Mouse (Mus musculus): ENCODE results near the gene Vmn2r124.
"Not testable (repeated sequence)": the region's sequence is repeated elsewhere in the genome, so short reads cannot be mapped to it uniquely, and the experiment has no call there.

Gene Vmn2r124

GRCm38 (mm10) chr17:18049124-18049523 is at the start of gene Vmn2r124:
Gene Vmn2r124, plus strand, starts transcription at chr17:18049424.
- DNase-seq: no peak

- DNase-seq: no peak
Observed at GRCm38 (mm10) chr17:18004752-18005151, 44.5 kb upstream of the Vmn2r124 start.

- no peak for DNase-seq
Observed at GRCm38 (mm10) chr17:18021433-18021832, 27.8 kb upstream of the Vmn2r124 start, which contains the start of gene Fpr-rs4. Gene Fpr-rs4, plus strand, starts transcription at chr17:18021733.

GRCm38 (mm10) chr17:18084716-18085115 is 35.5 kb downstream of the Vmn2r124 start, which contains the start of gene Vmn2r91:
Gene Vmn2r91, plus strand, starts transcription at chr17:18085016.
- not testable (repeated sequence) for DNase-seq

- DNase-seq: not testable (repeated sequence)
Observed at GRCm38 (mm10) chr17:18095626-18096025, 46.4 kb downstream of the Vmn2r124 start.

- not testable (repeated sequence) for DNase-seq
Observed at GRCm38 (mm10) chr17:18102265-18102664, 53.0 kb downstream of the Vmn2r124 start.

Data from thymus, adult 18-20 months (tissue).